ENCODE assay signal across 8 mouse cellular contexts in genomic region chr7:97745299-97745698, GRCm38 (mm10). TPM values are rescaled to one million over a fixed set of nuclear protein-coding genes. Genes with fewer than 3 reads are reported as not detected.
DNase-seq lines count a peak whose midpoint lies in the region.

No protein-coding gene starts in this region.

- DNase-seq in adrenal gland, adult 2 months = peak; percentile 39
- no peak for DNase-seq in adrenal gland, postnatal 4 days (ENCODE audit: low spot score in 2 of 2)
- peak; percentile 29 for DNase-seq in ovary, postnatal 36 days (ENCODE audit: low spot score)
- no peak for DNase-seq in ovary, postnatal 10 days (ENCODE audit: low spot score)
- peak; percentile 84 to 87 for DNase-seq in cerebellum, postnatal 14 days
- DNase-seq in heart, postnatal 14 days = peak; percentile 62 to 71
- DNase-seq in lung, adult 18-20 months = peak; percentile 24 to 42
- peak; percentile 75 for DNase-seq in right cerebral cortex, postnatal 4 days

- intact Hi-C loops in heart, postnatal 14 days (cut with DNase I) = loop anchor here (1.0 to 10.0 kb wide), 3 partner anchors 102 to 340 kb away; no protein-coding TSS in a partner anchor

RNA-seq across cellular contexts. Expression of gene Aqp11, which starts 7.2 kb away (rescaled TPM):
- 1 to 10 TPM; 2.8 to 5.3 TPM for total RNA-seq in adrenal gland, adult 2 months (2021)
- polyA plus RNA-seq in adrenal gland, adult 2 months (2012; rRNA removed) = 5.5 and 8.1 TPM in 2 replicates
- 10 to 100 TPM in 1 of 2 experiments, 1 to 10 TPM in 1; 8.9 to 10.3 TPM for total RNA-seq in adrenal gland, postnatal 4 days (2021)
- total RNA-seq in heart, postnatal 14 days (2021) = 1 to 10 TPM; 3.5 to 7.9 TPM

RNA-seq across cellular contexts. Expression of gene Pak1, which starts 43.0 kb away (rescaled TPM):
- total RNA-seq in adrenal gland, adult 2 months (2021) = 10 to 100 TPM; 20.5 to 32.2 TPM
- 19.8 and 21.4 TPM in 2 replicates for polyA plus RNA-seq in adrenal gland, adult 2 months (2012; rRNA removed)
- 10 to 100 TPM; 39.8 to 46.4 TPM for total RNA-seq in adrenal gland, postnatal 4 days (2021)
- total RNA-seq in heart, postnatal 14 days (2021) = 1 to 10 TPM; 1.5 to 2.0 TPM

RNA-seq across cellular contexts. Expression of gene Clns1a, which starts 48.9 kb away (rescaled TPM):
- 10 to 100 TPM; 43.5 to 67.2 TPM for total RNA-seq in adrenal gland, adult 2 months (2021)
- polyA plus RNA-seq in adrenal gland, adult 2 months (2012; rRNA removed) = 36.4 and 45.4 TPM in 2 replicates
- 10 to 100 TPM; 67.6 to 68.5 TPM for total RNA-seq in adrenal gland, postnatal 4 days (2021)
- 10 to 100 TPM; 29.5 to 31.1 TPM for total RNA-seq in heart, postnatal 14 days (2021)

Comparison
In these comparisons a context has a peak if more than half of its experiments do, and no peak if none do; other contexts are left out.
1. DNase-seq: peak in adrenal gland, adult 2 months (single experiment), ovary, postnatal 36 days (single experiment), cerebellum, postnatal 14 days (2 of 2), heart, postnatal 14 days (2 of 2), lung, adult 18-20 months (2 of 2) and right cerebral cortex, postnatal 4 days (single experiment); none in adrenal gland, postnatal 4 days (0 of 2) and ovary, postnatal 10 days (single experiment).
2. RNA of gene Pak1, which starts 43.0 kb away (total RNA-seq): 39.8 to 46.4 TPM in adrenal gland, postnatal 4 days and 20.5 to 32.2 TPM in adrenal gland, adult 2 months; 1.5 to 2.0 TPM in heart, postnatal 14 days; every median in the first group is over 4 times any median in the second.